In genomic region chr2:153458022-153458441, GRCm38 (mm10) we compare ENCODE assay signal across 8 mouse cellular contexts. TPM values are rescaled to one million over a fixed set of nuclear protein-coding genes. Genes with fewer than 3 reads are reported as not detected.
DNase-seq lines count a peak whose midpoint lies in the region; ATAC-seq and TF ChIP-seq lines count a peak whose summit lies in the region.

No protein-coding gene starts in this region.

- TF ChIP-seq CTCF in lung, postnatal 0 days (IDR thresholded peaks at IDR 0.05) = no peak

- H3K9me3 ChIP-seq in lung, postnatal 0 days (ENCODE audit: low read length) = no peaks in the 10 kb centered on the region
- no peaks in the 10 kb centered on the region for H3K9me3 ChIP-seq in heart, embryonic 11.5 days (replicated peaks; ENCODE audit: control insufficient read depth, low read length)

- ATAC-seq in lung, postnatal 0 days = peak; percentile 65
- ATAC-seq in heart, embryonic 11.5 days (replicated peaks; ENCODE audit: insufficient number of reproducible peaks, low FRiP score, low TSS enrichment) = no peak

- H3K4me1 ChIP-seq in lung, postnatal 0 days (ENCODE audit: insufficient read depth, low read depth, low read length) = no peaks in the 10 kb centered on the region
- H3K4me1 ChIP-seq in heart, embryonic 11.5 days (ENCODE audit: control insufficient read depth, insufficient read depth, low read length) = peaks cover 55% of the 10 kb centered on the region

- WGBS in lung, postnatal 0 days = 28% methylated on average over 3 of the region's 3 CpGs
- 41% methylated on average over 3 of the region's 3 CpGs for WGBS in heart, embryonic 11.5 days (ENCODE audit: insufficient replicate concordance)

- H3K4me3 ChIP-seq in lung, postnatal 0 days (ENCODE audit: low read depth, low read length) = no peak overlapping the region
- no peak overlapping the region for H3K4me3 ChIP-seq in heart, embryonic 11.5 days (ENCODE audit: low read depth, low read length)

- DNase-seq in lung, postnatal 0 days (ENCODE audit: low spot score) = no peak
- no peak for DNase-seq in lung, adult 18-20 months
- peak; percentile 45 for DNase-seq in kidney, postnatal 10 days
- peak; percentile 38 for DNase-seq in retina, postnatal 1 day
- DNase-seq in thymus, adult 18-20 months = no peak
- DNase-seq in frontal cortex, postnatal 25 days (ENCODE audit: low spot score in 2 of 2) = no peak
- DNase-seq in urinary bladder, postnatal 4 days (ENCODE audit: low spot score in 2 of 2) = no peak

- H3K4me2 ChIP-seq in lung, postnatal 0 days (replicated peaks; ENCODE audit: low read depth, low read length) = no peak overlapping the region
- H3K4me2 ChIP-seq in heart, embryonic 11.5 days = no peak overlapping the region

- no peak for TF ChIP-seq EP300 in lung, postnatal 0 days (IDR thresholded peaks at IDR 0.05)

- no peak overlapping the region for H3K9ac ChIP-seq in lung, postnatal 0 days (replicated peaks; ENCODE audit: low read depth)
- 0 out of 2 replicates have a peak overlapping the region, but pooled peaks have one; percentile 2 for H3K9ac ChIP-seq in heart, embryonic 11.5 days (ENCODE audit: low read depth, low read length)

- H3K27me3 ChIP-seq in lung, postnatal 0 days (replicated peaks; ENCODE audit: insufficient read depth, low read length) = no peaks in the 10 kb centered on the region
- no peaks in the 10 kb centered on the region for H3K27me3 ChIP-seq in heart, embryonic 11.5 days (ENCODE audit: control insufficient read depth, insufficient read depth, low read length)

- H3K36me3 ChIP-seq in lung, postnatal 0 days (ENCODE audit: insufficient read depth, low read length) = no peaks in the 10 kb centered on the region
- peaks cover 3% of the 10 kb centered on the region; the same call in 1 of the 2 replicates for H3K36me3 ChIP-seq in heart, embryonic 11.5 days (ENCODE audit: control insufficient read depth, insufficient read depth, low read length)

- 0 out of 2 replicates have a peak overlapping the region, but pooled peaks have one; percentile 51 for H3K27ac ChIP-seq in lung, postnatal 0 days (ENCODE audit: low read length)
- H3K27ac ChIP-seq in heart, embryonic 11.5 days (ENCODE audit: low read depth, low read length) = peak overlapping the region; percentile 72

RNA-seq across cellular contexts. Expression of gene 4930404H24Rik, which starts 34.6 kb away (rescaled TPM):
- polyA plus RNA-seq in lung, postnatal 0 days (2015; fragmentation: Nextera tagmentation; extraction: Ambion mirVana) = not detected in 2 replicates
- not detected in 2 replicates for polyA plus RNA-seq in heart, embryonic 11.5 days (2014; fragmentation: Nextera tagmentation; extraction: Ambion mirVana)

Comparison
In these comparisons a context has a peak if more than half of its experiments do, and no peak if none do; other contexts are left out.
1. DNase-seq: peak in kidney, postnatal 10 days (single experiment) and retina, postnatal 1 day (single experiment); none in lung, postnatal 0 days (single experiment), lung, adult 18-20 months (0 of 2), thymus, adult 18-20 months (0 of 2), frontal cortex, postnatal 25 days (0 of 2) and urinary bladder, postnatal 4 days (0 of 2).